Mouse (Mus musculus) layer of hippocampus, adult 8-10 months (tissue): ENCODE data around the gene Rab22a. TPM values are rescaled to one million over a fixed set of nuclear protein-coding genes. Genes with fewer than 3 reads are reported as not detected.

Experiments
- microRNA-seq, 2 experiments: library from miRNA; unstranded; fragments of <30 nt; microRNA quantifications; one replicate each; pipeline ENCODE4 v1.2.0; 2022
- total RNA-seq, 4 experiments: library from RNA; stranded (reverse); gene quantifications; 2 replicates each; pipeline ENCODE4 v1.2.4; 2022

Gene Rab22a
- total RNA-seq, 4 experiments from 2014 or later, result 23.9 to 31.0 (median 26.3) TPM

Small RNA genes within 50 kb of the gene (microRNA-seq; reads per million reads assigned to microRNA genes)
- 0 reads per million in 2 experiments for gene Mir6340

Other genes starting within 250 kb of the Rab22a start
- not detected for gene 1700021F07Rik, start 137.2 kb upstream of the Rab22a start, total RNA-seq
- gene Ankrd60, start 81.4 kb upstream of the Rab22a start, total RNA-seq, result not detected
- gene 1700010B08Rik, start 59.7 kb downstream of the Rab22a start, total RNA-seq, result not detected
- gene Vapb, start 77.8 kb downstream of the Rab22a start, total RNA-seq, result 100 to 1,000 TPM; 111 to 134 (median 121) TPM